Mouse (Mus musculus): Measurements from ENCODE around the gene Atf1. TPM values are rescaled to one million over a fixed set of nuclear protein-coding genes. Genes with fewer than 3 reads are reported as not detected.

Gene Atf1
- polyA plus RNA-seq, 1 experiment, result 45.7 TPM

- H3K4me3 ChIP-seq (replicated peaks; ENCODE audit: extremely low read depth, low read depth, low read length), result peak overlapping the region; percentile 79
- TF ChIP-seq POLR2A (IDR thresholded peaks at IDR 0.05; ENCODE audit: borderline replicate concordance, extremely low read depth, low read depth, low read length) (no peak), CTCF (IDR thresholded peaks at IDR 0.05; ENCODE audit: insufficient read depth, low read length) (no peak)
- peaks cover 14% of the 10 kb centered on the region for H3K4me1 ChIP-seq (ENCODE audit: control insufficient read depth, insufficient read depth, low read length)
- 6% methylated on average over 16 of the region's 16 CpGs for WGBS
- DNase-seq, result no peak
Observed at GRCm38 (mm10) chr15:100228535-100229336, 1.1 kb downstream of the Atf1 start.

- peaks cover 14% of the 10 kb centered on the region for H3K4me1 ChIP-seq (ENCODE audit: control insufficient read depth, insufficient read depth, low read length)
- H3K4me3 ChIP-seq (replicated peaks; ENCODE audit: extremely low read depth, low read depth, low read length), result no peak overlapping the region
- TF ChIP-seq POLR2A (IDR thresholded peaks at IDR 0.05; ENCODE audit: borderline replicate concordance, extremely low read depth, low read depth, low read length) (no peak), CTCF (IDR thresholded peaks at IDR 0.05; ENCODE audit: insufficient read depth, low read length) (no peak)
- DNase-seq, result no peak
- 38% methylated on average over 1 of the region's 1 CpGs for WGBS
Observed at GRCm38 (mm10) chr15:100230655-100231054, 3.0 kb downstream of the Atf1 start.

DNA sequence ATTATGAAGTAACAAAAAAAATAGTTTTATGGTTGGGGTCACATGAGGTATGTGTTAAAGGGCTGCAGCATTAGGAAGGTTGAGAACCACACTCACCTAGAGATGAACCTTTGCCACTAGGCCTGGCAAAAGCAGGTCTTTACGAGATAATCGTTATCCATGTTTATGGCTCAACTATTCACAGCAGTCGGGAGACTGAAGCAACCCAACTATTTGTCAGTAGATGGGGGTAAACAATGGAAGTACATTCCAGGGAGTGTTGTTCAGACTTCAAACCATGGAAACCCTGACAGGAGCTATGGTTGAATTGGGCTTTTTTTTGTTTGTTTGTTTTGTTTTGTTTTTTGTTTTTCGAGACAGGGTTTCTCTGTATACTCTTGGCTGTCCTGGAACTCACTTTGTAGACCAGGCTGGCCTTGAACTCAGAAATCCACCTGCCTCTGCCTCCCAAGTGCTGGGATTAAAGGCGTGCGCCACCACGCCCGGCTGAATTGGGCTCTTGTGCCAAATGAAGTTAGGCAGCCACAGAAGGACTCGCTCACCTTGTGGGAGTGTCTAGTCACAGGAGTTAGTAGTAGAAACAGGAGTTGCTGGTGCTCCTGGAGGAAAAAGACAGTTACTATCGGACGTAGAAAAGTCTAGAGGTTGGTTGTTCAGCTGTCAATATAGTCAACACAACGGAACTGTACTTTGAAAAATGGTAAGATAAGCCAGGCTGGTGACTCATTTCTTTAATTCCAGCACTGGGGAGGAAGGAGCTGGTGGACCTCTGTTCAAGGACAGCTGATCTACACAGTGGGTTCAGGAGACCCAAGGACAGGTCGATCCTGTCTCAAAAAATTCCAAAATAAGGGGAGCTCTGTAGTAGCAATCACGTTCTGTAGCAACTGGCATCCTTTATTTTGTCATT is 4.3 kb downstream of the Atf1 start:
- H3K4me1 ChIP-seq (ENCODE audit: control insufficient read depth, insufficient read depth, low read length), result peaks cover 14% of the 10 kb centered on the region
- no peak for DNase-seq
- H3K4me3 ChIP-seq (replicated peaks; ENCODE audit: extremely low read depth, low read depth, low read length), result no peak overlapping the region
- TF ChIP-seq CTCF (IDR thresholded peaks at IDR 0.05; ENCODE audit: insufficient read depth, low read length) (no peak), POLR2A (IDR thresholded peaks at IDR 0.05; ENCODE audit: borderline replicate concordance, extremely low read depth, low read depth, low read length) (no peak)
- 77% methylated on average over 14 of the region's 14 CpGs for WGBS

DNA sequence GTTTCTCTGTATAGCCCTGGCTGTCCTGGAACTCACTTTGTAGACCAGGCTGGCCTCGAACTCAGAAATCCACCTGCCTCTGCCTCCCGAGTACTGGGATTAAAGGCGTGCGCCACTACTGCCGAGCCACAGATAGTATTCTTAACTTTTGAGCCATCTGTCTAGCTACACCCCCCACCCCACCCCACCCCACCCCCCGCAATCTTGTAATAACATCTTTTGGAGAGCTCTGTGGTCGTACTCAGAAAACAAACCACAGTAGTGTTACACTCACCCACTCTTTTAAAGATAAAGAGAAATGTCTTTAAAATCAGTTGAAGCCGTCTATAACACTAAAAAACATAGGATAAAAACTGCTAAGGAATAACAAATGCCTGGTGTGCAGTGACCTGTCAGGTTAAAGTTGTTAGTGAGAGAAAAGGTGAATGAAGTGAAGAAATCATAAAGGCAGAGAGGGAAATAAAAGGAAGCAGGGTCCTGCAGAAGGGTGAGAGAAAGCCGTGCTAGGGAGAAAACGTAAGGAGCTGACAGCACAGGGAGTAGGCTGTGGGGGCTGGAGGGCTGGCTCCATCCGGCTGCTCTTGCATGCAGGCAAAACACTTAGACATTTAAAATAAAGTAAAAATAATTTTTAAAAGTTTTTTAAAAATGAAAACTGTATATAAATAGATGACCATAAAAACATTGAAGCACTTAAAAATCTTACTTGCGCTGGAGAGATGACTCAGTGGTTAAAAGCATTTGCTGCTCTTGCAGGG is 7.8 kb downstream of the Atf1 start:
- DNase-seq, result no peak
- Histone ChIP-seq H3K4me1 (ENCODE audit: control insufficient read depth, insufficient read depth, low read length) (peaks cover 6% of the 10 kb centered on the region), H3K4me3 (replicated peaks; ENCODE audit: extremely low read depth, low read depth, low read length) (no peak overlapping the region)
- 89% methylated on average over 12 of the region's 12 CpGs for WGBS
- TF ChIP-seq POLR2A (IDR thresholded peaks at IDR 0.05; ENCODE audit: borderline replicate concordance, extremely low read depth, low read depth, low read length) (no peak), CTCF (IDR thresholded peaks at IDR 0.05; ENCODE audit: insufficient read depth, low read length) (no peak)

DNA sequence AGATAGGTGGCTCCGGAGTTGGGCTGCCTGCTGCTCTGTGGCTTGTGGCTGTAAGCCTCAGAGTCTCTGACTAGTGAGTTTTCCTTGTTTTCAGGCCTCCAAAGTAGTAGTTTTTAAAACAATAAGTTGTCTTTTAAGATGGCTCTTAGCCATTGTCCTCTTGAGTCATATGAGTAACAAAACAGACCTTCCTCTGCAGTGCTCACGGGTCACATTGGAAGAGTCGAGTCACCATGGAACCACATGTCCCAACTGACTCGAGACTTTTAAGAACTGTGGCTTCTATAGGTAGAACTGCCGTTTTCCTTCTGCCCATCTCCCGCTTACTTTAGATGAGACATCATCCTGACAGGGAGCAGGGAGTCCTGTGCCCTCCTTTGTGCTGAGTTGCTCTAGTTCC is 9.3 kb downstream of the Atf1 start:
- Histone ChIP-seq H3K4me1 (ENCODE audit: control insufficient read depth, insufficient read depth, low read length) (peaks cover under 1% of the 10 kb centered on the region; the same call in 1 of the 2 replicates), H3K4me3 (replicated peaks; ENCODE audit: extremely low read depth, low read depth, low read length) (no peak overlapping the region)
- no peak for DNase-seq
- no peak for TF ChIP-seq POLR2A (IDR thresholded peaks at IDR 0.05; ENCODE audit: borderline replicate concordance, extremely low read depth, low read depth, low read length)
- no peak for TF ChIP-seq CTCF (IDR thresholded peaks at IDR 0.05; ENCODE audit: insufficient read depth, low read length)
- 66% methylated on average over 6 of the region's 6 CpGs for WGBS

DNA sequence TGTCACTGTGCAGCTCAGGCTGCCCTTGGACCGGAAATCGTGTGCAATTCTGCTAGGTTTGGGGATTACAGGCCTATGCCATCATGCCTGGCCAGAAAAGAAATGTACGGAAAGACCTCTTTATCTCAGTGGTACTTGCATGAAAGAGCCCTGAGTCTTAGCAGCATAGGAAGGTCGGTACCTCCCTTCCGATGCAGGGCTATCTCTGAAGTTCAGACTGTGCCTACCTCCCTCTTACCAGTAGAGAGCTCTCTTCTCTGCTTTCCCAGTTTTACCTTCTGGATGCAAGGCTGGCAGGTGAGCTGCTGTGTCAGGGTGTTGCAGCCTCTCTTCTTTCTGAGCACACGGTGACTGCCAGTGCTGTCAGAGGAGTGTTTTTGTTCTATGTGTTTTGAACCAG is 14.2 kb downstream of the Atf1 start:
- TF ChIP-seq CTCF (IDR thresholded peaks at IDR 0.05; ENCODE audit: insufficient read depth, low read length), result no peak
- no peak for TF ChIP-seq POLR2A (IDR thresholded peaks at IDR 0.05; ENCODE audit: borderline replicate concordance, extremely low read depth, low read depth, low read length)
- H3K4me1 ChIP-seq (ENCODE audit: control insufficient read depth, insufficient read depth, low read length), result no peaks in the 10 kb centered on the region; the same call in 1 of the 2 replicates
- WGBS, result 88% methylated on average over 6 of the region's 6 CpGs
- DNase-seq, result no peak
- H3K4me3 ChIP-seq (replicated peaks; ENCODE audit: extremely low read depth, low read depth, low read length), result no peak overlapping the region

DNA sequence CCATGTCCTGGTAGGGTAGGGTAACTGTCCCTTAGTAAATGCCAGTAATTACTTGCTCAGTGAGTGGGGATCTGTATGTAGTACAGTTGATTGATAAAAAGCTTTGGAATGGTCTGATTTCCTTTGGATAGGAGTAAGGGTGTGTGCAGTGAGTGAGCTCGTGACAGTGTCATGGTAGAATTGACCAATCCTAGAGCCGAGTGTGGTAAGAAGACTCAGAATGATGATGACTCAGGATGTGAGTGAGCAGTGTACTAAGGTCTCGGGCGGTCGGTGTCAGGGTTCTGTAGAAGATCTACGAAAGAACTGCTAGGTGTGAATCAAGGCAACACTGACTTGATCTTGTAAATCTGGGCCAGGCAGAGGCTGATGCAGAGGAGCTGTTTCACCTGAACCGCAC is 18.3 kb downstream of the Atf1 start:
- Histone ChIP-seq H3K4me1 (ENCODE audit: control insufficient read depth, insufficient read depth, low read length) (no peaks in the 10 kb centered on the region), H3K4me3 (replicated peaks; ENCODE audit: extremely low read depth, low read depth, low read length) (no peak overlapping the region)
- no peak for DNase-seq
- 94% methylated on average over 7 of the region's 7 CpGs for WGBS
- TF ChIP-seq POLR2A (IDR thresholded peaks at IDR 0.05; ENCODE audit: borderline replicate concordance, extremely low read depth, low read depth, low read length) (no peak), CTCF (IDR thresholded peaks at IDR 0.05; ENCODE audit: insufficient read depth, low read length) (no peak)

GRCm38 (mm10) chr15:100247296-100247695 is 19.7 kb downstream of the Atf1 start:
- WGBS, result 92% methylated on average over 9 of the region's 9 CpGs
- H3K4me1 ChIP-seq (ENCODE audit: control insufficient read depth, insufficient read depth, low read length), result no peaks in the 10 kb centered on the region
- TF ChIP-seq POLR2A (IDR thresholded peaks at IDR 0.05; ENCODE audit: borderline replicate concordance, extremely low read depth, low read depth, low read length) (no peak), CTCF (IDR thresholded peaks at IDR 0.05; ENCODE audit: insufficient read depth, low read length) (no peak)
- no peak for DNase-seq
- no peak overlapping the region for H3K4me3 ChIP-seq (replicated peaks; ENCODE audit: extremely low read depth, low read depth, low read length)

All from lung, adult 2 months (tissue).